Mouse (Mus musculus): ENCODE data around the gene Cadps. TPM values are rescaled to one million over a fixed set of nuclear protein-coding genes. Genes with fewer than 3 reads are reported as not detected.

Cadps gene
- not detected in 2 replicates for polyA plus RNA-seq (2012)

DNA sequence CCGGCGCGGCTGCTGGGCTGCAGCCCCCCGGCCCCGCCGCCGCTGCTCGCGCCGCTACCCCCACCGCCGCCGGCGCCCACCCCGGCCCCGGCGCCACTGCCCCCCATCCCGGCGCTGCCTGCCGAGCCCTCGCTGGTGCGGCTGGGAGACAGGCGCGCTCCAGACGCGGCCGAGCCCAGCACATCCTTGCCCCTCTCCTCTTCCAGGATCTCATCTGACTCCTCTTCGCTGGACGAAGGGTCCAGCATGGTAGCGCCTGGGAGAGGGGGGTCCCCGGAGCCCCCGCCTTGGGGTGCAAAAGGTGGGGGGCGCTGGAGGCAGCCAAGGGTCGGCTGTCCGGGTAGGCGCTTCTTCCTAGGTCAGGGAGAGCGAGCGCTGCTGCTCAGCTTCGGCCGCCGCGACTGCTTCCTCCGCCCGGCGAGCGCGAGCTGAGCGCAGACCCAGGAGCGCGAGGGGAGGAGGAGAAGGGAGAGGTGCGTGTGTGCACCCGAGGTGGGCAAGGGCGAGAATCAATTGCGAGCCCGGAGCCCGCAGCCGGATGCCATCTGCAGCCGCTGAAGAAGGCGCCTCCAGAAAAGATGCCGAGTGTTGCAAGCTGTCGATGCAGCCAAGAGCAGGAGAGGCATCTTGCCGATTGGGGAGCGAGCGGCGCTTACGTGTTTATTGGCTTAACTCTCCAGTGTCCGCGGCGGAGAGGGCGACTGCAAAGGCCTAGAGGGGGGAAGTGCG, at the start of gene Cadps:
Gene Cadps (minus strand): TSS at position 589 of the 729 bp plus-strand sequence.
- TF ChIP-seq GATA1 (IDR thresholded peaks at IDR 0.05; ENCODE audit: low read length): no peak

DNA sequence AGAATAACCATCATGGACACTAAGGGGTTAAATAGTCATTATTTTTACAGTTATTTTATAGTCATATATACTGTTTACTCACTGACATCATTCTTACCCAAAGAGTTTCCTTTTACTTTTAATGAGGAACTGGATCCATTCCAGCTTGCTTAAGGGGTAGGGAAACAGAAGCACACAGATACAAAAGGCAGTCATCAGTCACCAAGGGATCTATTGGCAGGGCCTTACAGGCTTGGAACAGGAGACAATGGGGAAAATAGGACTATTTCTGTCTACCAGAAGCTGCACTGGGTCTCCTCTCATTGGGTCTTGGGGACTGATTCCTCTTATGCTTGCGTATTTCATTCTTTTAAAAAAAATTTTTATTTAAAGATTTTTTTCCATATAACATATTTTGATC, 46.7 kb upstream of the Cadps start:
- no peak for TF ChIP-seq GATA1 (IDR thresholded peaks at IDR 0.05; ENCODE audit: low read length)

DNA sequence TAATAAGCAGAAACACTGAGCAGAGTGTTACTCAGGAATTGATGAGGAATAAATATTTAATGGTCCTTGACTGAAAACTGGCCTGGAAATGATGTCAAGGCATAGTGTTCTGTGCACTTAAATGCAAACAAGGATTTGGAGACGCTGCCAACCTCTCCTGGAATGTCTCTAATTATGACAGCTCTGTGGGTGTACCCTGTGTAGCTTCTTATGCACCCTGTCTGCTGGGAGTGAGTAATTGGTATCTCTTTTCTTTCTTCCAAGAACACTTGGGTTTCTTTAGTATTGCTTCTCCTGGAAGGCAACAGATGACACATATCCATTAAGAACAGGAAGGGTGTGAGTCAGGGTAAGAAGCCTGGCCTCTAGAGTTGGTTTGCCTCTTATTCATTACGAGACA, 42.4 kb upstream of the Cadps start:
- TF ChIP-seq GATA1 (IDR thresholded peaks at IDR 0.05; ENCODE audit: low read length): no peak

DNA sequence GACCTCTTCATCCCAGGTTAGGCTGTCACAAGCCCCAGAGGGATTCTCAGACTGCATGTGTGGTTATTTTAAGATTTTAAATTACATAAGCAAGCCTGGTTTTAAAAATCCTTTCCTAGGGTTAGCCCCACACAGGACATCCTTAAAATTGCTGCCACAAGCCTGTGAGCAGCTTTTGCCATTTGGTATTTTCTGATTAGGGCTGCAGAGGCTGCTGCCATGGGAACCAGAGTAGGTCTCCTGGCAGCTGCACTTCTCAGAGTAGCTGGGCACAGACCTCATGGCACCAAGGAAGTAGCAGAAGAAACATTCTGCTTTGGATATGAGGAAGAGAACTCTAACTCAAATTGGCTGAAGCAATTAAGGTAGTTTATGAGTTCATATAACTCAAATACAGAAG, 21.0 kb upstream of the Cadps start:
- TF ChIP-seq GATA1 (IDR thresholded peaks at IDR 0.05; ENCODE audit: low read length): no peak

DNA sequence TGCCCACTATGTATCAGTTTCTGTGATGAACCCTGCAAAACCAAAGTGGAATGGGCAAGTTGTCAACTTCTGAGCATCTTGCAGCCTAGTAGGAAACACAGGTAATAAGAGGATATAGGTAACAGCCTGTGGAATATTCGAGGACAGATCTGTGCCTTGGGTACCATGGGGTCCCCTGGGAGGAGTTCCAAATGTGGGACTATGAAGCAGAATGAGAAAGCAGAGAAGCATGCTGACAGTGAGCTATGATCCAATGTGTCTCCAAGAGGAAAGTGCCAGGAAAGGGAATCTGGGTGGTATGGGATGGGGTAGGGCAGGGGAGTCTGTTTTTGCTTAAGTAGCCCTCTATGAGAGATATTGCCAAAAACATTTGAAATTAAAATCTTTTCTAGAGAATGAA, 16.6 kb upstream of the Cadps start:
- TF ChIP-seq GATA1 (IDR thresholded peaks at IDR 0.05; ENCODE audit: low read length): no peak

DNA sequence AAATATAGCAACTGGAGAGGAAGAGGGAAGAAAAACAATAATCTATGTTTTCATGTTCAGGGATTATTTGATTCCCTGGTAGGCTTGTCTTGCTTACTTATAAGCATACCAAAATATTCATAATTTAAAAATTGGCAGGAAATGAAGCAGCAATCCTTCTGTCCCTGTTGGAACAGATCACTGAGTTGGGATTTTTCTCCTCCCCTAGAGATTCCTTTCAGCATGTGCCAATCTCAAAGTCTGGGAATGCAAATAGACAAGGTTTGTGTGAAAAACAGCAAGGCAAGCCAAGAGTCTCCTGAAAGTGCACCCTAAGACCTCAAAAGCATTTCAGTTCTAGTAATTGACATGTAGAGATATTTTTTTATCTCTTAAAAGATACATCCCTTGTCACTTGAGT, 16.1 kb upstream of the Cadps start:
- TF ChIP-seq GATA1 (IDR thresholded peaks at IDR 0.05; ENCODE audit: low read length): no peak

DNA sequence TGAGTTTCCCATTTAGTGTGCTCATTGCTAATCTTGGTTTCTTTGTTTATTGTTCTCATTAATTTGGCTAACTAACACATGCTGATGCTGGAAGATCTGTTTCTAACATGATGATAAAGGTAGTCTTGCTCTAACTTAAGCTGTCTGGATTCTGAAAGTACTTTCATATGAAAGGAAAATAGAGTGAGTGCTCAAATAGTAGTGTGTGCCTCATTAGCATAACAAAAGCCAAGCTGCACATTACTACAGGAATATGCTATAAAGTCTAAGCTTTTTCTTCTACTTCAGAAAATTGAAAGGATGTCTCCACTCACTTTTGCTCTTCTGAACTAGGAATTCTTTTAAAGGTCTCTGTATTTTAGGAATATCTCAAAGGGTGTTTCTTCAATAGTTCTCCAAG, 15.4 kb upstream of the Cadps start:
- no peak for TF ChIP-seq GATA1 (IDR thresholded peaks at IDR 0.05; ENCODE audit: low read length)

DNA sequence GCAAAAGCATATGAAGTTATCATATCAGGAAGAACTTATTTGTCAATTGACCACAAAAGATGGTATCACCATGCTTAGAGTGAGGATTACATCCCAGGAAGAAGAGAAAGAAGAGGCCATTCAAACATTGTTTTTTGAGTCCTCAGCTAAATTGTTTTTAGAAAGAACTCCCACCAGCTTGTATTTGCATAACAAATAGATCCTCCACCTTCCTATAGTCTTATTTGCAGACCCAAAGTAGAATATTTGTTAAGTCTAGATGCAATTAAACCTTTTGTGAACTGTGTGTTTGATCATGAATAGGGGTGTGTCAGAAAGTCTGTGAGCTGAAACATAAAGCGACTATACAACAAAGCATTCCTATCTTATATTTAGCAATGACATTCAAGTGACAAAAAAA, 15.0 kb upstream of the Cadps start:
- TF ChIP-seq GATA1 (IDR thresholded peaks at IDR 0.05; ENCODE audit: low read length): no peak

DNA sequence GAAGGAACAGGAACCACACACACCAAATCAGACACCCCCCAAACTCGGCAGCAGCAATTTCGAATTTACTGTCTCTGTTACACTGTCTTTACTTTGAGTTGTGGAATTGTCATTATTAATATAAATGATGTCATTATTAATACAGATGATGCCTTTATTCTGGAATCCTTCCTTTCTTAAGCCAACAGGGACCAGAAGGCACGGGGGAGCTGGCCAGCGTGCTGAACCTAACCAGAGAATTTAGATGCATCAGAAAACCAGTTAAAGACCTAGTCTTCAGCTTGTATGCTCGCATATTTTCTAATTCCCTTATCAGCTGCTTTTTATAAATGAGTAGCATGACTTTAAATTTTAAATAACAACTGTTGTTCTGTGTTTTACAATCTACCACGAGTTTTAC, 902 bp upstream of the Cadps start:
- no peak for TF ChIP-seq GATA1 (IDR thresholded peaks at IDR 0.05; ENCODE audit: low read length)

DNA sequence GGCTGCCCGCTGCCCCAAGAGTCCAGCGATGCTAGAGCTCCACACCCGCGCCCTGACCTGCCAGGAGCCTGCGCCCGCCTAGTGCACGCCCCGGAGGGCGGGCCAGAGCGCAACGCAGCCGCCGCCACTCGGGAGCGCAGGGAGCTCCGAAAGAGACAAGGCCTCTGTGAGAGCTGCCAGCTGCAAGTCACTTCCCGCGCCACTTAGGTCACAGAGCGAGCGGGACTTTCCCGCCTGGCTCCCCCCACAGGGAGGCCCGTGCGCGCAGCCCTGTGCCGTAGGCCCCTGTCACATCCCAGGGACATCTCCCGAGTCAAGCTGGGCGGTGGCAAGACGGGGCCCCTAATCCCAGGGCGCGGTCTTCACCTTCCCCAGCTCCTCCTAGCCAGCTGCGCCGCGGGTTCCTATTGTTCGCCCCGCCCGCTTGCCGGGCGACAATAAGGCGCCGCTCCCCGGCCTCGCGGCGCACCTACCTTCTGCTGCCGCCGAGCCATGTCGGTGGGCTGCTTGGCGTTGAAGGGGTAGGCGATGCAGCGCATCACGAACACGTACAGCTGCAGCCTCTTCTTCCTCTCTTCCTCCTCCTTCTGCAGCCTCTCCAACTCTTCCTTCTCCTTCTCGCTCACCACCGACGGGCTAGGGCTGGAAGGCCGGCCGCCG, 918 bp downstream of the Cadps start:
- TF ChIP-seq GATA1 (IDR thresholded peaks at IDR 0.05; ENCODE audit: low read length): no peak

DNA sequence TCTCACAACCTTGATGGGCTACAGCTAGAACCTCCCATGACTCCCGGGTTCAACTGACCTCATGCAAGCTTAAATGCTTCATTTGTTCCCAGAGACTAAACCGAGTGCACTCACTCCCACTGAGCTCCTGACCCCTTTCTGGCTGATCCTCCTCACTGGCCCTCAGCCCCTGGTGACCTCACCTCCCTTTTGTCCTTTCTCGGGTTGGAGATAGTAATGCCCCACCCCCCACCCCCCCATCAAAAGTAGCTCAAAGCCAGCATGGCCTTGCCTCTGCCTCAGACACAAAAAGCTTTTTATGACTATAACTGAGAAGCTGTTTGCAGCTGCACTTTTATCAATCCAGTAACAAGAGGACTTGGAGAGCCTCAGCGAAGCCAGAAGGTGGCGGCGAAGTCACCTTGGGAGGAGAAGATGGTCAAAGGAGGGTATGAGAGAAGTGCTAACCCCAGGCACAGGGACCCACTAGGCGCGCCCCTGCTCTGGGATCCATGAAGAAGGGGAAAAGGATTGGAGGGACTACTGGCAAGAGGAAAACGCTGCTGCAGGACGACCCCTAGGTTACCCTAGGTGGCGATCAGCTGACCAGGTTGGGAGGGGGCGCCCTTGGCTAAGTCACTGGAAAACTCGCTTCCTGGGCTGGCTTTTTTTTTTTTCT, 1.6 kb downstream of the Cadps start:
- no peak for TF ChIP-seq GATA1 (IDR thresholded peaks at IDR 0.05; ENCODE audit: low read length)

DNA sequence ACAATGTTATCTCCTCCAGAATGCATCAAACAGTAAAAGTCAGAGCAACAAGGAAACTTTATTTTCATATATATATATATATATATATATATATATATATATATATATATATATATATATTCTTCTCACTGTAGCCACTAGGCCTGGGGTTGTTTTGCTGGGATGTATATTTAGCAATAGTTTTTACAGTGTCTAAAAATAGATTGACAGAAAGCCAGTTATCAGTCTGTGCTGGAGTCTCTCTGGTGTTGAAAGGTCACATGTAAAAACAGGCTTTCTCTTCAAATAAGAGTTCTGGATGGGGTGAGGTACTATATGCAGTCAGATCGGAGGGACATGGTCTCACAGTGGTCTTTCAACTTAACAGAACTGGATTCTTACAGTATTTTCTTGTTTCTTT, 2.7 kb downstream of the Cadps start:
- TF ChIP-seq GATA1 (IDR thresholded peaks at IDR 0.05; ENCODE audit: low read length): no peak

DNA sequence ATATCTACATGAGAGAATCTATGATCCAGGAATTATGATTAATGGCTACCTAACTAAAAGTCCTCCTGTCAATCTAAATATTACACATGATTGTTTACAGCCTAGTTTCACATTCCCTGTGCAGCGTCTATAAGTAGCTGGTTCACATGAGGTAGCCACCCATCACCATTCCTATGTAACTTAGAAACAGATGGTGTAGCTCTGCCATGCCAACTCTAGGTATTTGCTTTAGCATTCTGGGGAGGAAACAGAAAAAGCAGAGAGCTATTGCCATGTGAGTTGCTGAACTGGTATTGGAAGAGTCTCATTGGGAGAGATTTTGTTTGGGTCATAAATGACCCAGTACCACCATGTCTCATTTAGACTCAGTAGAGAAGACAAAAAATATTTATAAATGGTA, 4.4 kb downstream of the Cadps start:
- TF ChIP-seq GATA1 (IDR thresholded peaks at IDR 0.05; ENCODE audit: low read length): no peak

DNA sequence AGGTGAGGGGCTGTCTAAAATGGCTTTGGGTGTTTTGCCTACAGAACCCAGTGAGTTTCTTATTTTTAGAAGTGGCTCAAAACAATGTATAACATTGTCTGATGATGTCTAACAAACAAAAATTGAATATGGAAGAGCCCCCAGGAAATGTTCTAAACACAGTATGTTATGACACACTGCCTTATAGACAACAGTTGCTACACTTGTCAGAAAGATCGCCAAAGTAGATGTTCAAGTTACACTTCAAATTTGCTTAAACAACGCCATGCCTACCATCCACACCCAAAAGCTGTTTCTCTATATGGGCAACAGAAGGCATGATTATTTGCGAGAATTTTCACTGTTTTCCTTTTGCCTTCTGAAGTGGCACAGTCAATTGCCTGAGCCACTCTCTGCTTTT, 10.8 kb downstream of the Cadps start:
- no peak for TF ChIP-seq GATA1 (IDR thresholded peaks at IDR 0.05; ENCODE audit: low read length)

DNA sequence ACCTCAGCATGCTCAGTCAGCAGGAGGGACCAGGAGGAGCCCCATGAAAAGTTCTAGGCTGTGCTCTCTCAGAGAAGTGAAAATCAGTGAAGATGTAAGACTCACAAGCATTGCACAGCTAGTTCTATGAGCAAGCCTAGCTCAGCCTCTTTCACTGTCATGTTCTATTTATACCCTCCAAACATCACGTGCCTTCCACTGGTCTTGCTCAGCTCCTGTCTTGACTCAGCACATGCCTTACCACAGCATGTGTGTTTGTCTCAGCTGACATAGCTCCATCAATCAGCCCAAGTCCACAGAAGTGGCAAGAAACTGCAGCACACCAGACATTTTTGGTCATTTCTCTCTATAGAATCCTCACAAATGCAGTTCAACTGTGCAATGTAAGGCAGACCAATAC, 19.9 kb downstream of the Cadps start:
- no peak for TF ChIP-seq GATA1 (IDR thresholded peaks at IDR 0.05; ENCODE audit: low read length)

DNA sequence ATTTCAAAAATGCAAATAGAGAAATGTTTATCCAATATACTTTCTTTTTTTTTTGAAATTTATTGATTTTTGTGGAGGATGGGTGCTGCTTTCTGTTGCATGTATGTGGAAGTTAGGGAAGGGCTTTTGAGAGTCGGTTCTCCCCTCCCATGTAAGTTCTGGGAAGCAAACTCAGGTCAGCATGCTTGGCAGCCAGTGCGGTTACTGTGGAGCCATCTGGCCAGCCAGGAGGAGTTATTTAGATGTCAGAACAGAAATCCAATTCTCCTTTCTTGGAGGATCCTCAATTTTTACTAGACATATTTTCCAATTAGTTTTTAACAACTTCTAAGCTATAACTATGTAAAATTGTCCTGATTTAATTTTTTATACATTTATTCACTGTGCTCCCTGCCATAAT, 21.8 kb downstream of the Cadps start:
- no peak for TF ChIP-seq GATA1 (IDR thresholded peaks at IDR 0.05; ENCODE audit: low read length)

DNA sequence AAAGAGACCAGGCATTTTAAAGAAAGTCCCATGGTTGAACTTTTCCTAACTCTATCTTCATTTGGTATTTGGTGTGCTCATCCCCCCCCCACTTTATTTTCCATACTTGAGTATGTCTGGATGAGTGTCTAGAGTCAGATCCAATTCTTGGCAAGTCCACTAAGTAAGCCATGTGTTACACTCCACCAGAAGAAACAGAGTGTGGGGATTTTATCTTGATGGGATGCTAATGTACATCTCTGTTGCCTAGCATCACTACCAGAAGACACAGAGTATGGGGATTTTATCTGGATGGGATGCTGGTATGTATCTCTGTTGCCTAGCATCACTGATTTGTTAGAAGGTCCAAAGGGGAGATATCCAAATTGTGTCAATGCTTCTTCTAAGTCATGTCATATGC, 24.0 kb downstream of the Cadps start:
- TF ChIP-seq GATA1 (IDR thresholded peaks at IDR 0.05; ENCODE audit: low read length): no peak
